Mouse (Mus musculus) heart, embryonic 12.5 days (tissue): ENCODE data around the gene Fscn2. TPM values are rescaled to one million over a fixed set of nuclear protein-coding genes. Genes with fewer than 3 reads are reported as not detected.

ENCODE experiments used
- ATAC-seq: fragments of 200-750 bp; cut with Nextera tagmentation; 2 replicates; pipeline ENCODE4 v1.8.0; 2017; ENCODE audit warnings: moderate TSS enrichment, moderate library complexity; ENCODE audit not compliant: insufficient number of reproducible peaks, low FRiP score
- H3K27ac ChIP-seq: fragments of 300-500 bp; sonication (generic); 2 replicates; pipeline ENCODE4 v1.5.1; 2016; ENCODE audit warnings: mild to moderate bottlenecking, moderate library complexity; ENCODE audit not compliant: poor library complexity, severe bottlenecking
- H3K27me3 ChIP-seq: fragments of 300-500 bp; sonication (generic); replicated peaks from 2 replicates; pipeline ENCODE4 v1.6.1; 2016; ENCODE audit warnings: mild to moderate bottlenecking, moderate library complexity
- H3K36me3 ChIP-seq: fragments of 300-500 bp; sonication (generic); 2 replicates; pipeline ENCODE4 v1.6.1; 2016; ENCODE audit warnings: mild to moderate bottlenecking, moderate library complexity
- H3K4me1 ChIP-seq: fragments of 300-500 bp; sonication (generic); replicated peaks from 2 replicates; pipeline ENCODE4 v1.6.1; 2016; ENCODE audit warnings: mild to moderate bottlenecking
- H3K4me2 ChIP-seq: fragments of 300-500 bp; sonication (generic); 2 replicates; pipeline ENCODE4 v1.6.1; 2016; ENCODE audit warnings: mild to moderate bottlenecking, moderate library complexity
- H3K4me3 ChIP-seq: fragments of 300-500 bp; sonication (generic); 2 replicates; pipeline ENCODE4 v1.5.1; 2016; ENCODE audit warnings: mild to moderate bottlenecking
- H3K9ac ChIP-seq: fragments of 300-500 bp; sonication (generic); 2 replicates; pipeline ENCODE4 v1.6.1; 2016; ENCODE audit warnings: mild to moderate bottlenecking, moderate library complexity
- H3K9me3 ChIP-seq: fragments of 300-500 bp; sonication (generic); replicated peaks from 2 replicates; pipeline ENCODE4 v1.6.1; 2016; ENCODE audit warnings: mild to moderate bottlenecking, moderate library complexity
- WGBS: fragments of 180-500 bp; shearing (Covaris S2); methylation state at CpG from one replicate; pipeline ENCODE4 v1.1.7; 2016; 5-methylcytosine and 5-hydroxymethylcytosine counted together
- polyA plus RNA-seq: library from polyadenylated mRNA; unstranded; fragments of >200 nt; fragmentation: Nextera tagmentation; extraction: Ambion mirVana; gene quantifications from 2 replicates; pipeline ENCODE4 v1.2.1, GENCODE M21; 2016

Fscn2 gene
- polyA plus RNA-seq, 1 experiment from 2014 or later = 0.63 TPM

DNA sequence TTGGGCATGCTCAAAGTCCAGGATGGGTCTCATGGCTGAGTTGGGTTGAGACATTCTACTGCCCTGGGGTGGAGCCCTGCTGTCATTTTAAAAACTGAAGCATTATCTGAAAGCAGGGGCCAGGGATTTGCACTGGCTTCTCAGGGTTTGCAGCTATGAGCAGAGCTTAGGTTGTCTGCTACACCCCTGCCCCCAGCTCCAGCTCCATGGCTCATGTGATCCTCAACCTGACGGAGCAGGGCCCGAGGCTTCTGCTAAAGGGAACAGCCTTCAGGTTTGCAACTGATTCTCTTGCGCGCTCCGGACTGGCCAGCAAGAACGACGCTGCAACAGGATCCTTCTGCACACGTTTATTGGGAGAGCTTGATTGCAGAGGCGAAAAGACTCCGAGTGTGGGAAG lies 41.2 kb upstream of the Fscn2 start:
- ATAC-seq = no peak
- no peaks in the 10 kb centered on the region for H3K9me3 ChIP-seq
- no peak overlapping the region for H3K27ac ChIP-seq
- H3K27me3 ChIP-seq = no peaks in the 10 kb centered on the region
- H3K4me2 ChIP-seq = no peak overlapping the region
- no peak overlapping the region for H3K9ac ChIP-seq
- H3K4me3 ChIP-seq = no peak overlapping the region
- 94% methylated on average over 10 of the region's 10 CpGs for WGBS
- H3K36me3 ChIP-seq = no peaks in the 10 kb centered on the region
- H3K4me1 ChIP-seq = peaks cover 16% of the 10 kb centered on the region

DNA sequence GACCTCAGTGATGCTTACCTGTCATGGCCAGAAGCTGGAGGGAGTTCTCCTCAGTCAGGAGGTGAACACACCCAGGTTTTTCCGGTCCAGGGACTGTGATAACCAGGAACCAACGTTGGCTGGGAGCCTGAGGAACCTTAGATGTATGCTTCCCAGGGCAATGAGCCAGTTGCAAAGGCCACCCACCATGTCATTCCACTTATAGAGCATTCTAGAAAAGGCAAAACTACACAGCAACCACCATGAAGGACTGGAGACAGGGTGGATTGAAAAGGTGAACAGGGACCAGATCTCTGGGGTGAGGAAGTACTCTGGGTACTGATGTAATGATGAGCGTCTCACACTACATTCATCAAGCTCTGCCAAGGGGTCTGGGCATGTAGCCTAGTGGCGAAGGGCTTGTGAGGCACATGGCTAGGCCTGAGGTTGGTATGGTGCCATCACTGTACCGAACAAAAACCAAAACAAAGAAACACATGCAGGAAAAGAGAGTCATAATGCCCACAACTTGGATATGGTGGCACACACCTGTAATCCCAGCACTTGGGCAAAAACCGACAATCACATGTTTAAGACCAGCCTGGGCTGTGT lies 25.8 kb upstream of the Fscn2 start:
- Histone ChIP-seq H3K4me2 (no peak overlapping the region), H3K4me3 (no peak overlapping the region), H3K27ac (no peak overlapping the region), H3K36me3 (no peaks in the 10 kb centered on the region), H3K9ac (no peak overlapping the region), H3K4me1 (no peaks in the 10 kb centered on the region), H3K9me3 (peaks cover 3% of the 10 kb centered on the region), H3K27me3 (no peaks in the 10 kb centered on the region)
- 73% methylated on average over 6 of the region's 6 CpGs for WGBS
- no peak for ATAC-seq

DNA sequence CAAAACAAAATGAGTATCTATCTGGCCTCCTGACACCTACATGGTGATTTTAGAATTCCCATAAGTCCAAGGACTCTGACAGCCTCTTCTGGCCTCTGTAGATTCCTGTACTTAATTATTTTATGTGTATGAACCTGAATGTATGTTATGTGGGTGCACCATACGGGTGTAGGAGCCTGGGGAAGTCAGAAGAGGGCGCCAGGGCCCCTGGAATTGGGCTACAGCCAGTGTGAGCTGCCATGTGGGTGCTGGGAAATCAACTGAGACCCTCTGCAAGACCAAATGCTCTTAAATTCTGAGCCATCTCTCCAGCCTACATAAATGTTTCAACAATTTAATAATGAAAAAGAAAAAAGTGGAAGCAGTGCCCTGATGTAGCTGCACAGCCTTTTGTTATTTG lies 23.9 kb upstream of the Fscn2 start:
- no peak overlapping the region for H3K9ac ChIP-seq
- WGBS = 35% methylated on average over 2 of the region's 2 CpGs
- no peak overlapping the region for H3K4me3 ChIP-seq
- peaks cover 7% of the 10 kb centered on the region for H3K9me3 ChIP-seq
- no peaks in the 10 kb centered on the region for H3K4me1 ChIP-seq
- H3K27me3 ChIP-seq = no peaks in the 10 kb centered on the region
- no peak overlapping the region for H3K27ac ChIP-seq
- H3K36me3 ChIP-seq = no peaks in the 10 kb centered on the region
- ATAC-seq = no peak
- no peak overlapping the region for H3K4me2 ChIP-seq

DNA sequence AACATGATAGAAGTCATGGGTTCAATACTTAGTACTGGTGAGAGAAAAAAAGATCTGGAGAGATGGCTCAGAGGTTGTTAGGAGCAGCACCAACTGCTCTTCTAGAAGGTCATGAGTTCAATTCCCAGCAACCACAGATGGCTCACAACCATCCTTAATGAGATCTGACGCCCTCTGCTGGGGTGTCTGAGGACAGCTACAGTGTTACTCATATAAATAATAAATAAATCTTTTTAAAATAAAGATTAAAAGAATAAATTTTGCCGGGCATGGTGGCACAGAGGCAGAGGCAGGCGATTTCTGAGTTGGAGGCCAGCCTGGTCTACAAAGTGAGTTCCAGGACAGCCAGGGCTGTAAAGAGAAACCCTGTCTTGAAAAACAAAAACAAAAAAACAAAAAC lies 22.5 kb upstream of the Fscn2 start:
- no peaks in the 10 kb centered on the region for H3K36me3 ChIP-seq
- H3K4me2 ChIP-seq = no peak overlapping the region
- H3K4me3 ChIP-seq = no peak overlapping the region
- H3K9me3 ChIP-seq = peaks cover 7% of the 10 kb centered on the region
- H3K4me1 ChIP-seq = no peaks in the 10 kb centered on the region
- no peak overlapping the region for H3K27ac ChIP-seq
- H3K9ac ChIP-seq = no peak overlapping the region
- ATAC-seq = no peak
- H3K27me3 ChIP-seq = no peaks in the 10 kb centered on the region
- 67% methylated on average over 3 of the region's 3 CpGs for WGBS

DNA sequence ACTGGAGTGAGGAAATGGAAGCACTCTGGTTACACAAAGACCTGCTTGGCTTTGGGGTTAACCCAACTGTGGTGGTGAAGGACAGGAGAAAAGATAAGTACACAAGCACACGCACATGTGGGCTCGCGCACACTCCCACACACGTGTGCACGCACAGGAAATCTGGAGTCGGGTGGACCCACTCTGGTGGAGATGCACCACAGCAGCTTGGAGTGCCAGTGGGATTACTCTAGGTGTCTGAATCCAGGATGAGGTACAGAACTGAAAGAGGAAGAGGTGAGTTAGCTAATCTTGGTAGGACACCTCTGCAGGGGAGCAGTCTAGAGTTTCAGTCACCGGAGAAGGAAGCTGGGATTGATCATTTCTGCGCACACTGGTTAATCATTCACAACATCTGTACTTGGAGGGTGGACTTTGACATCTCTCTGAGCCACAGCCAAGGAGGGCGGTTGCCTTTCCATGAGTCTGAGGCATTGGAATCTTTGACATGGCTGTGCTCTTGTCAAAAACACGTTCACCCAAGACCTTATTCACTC lies 21.3 kb upstream of the Fscn2 start:
- Histone ChIP-seq H3K27ac (no peak overlapping the region), H3K36me3 (peaks cover 1% of the 10 kb centered on the region), H3K4me3 (no peak overlapping the region), H3K4me2 (no peak overlapping the region), H3K9ac (no peak overlapping the region), H3K9me3 (peaks cover 4% of the 10 kb centered on the region; the same call in 1 of the 2 replicates), H3K4me1 (no peaks in the 10 kb centered on the region), H3K27me3 (no peaks in the 10 kb centered on the region)
- ATAC-seq = no peak
- WGBS = 83% methylated on average over 10 of the region's 10 CpGs

DNA sequence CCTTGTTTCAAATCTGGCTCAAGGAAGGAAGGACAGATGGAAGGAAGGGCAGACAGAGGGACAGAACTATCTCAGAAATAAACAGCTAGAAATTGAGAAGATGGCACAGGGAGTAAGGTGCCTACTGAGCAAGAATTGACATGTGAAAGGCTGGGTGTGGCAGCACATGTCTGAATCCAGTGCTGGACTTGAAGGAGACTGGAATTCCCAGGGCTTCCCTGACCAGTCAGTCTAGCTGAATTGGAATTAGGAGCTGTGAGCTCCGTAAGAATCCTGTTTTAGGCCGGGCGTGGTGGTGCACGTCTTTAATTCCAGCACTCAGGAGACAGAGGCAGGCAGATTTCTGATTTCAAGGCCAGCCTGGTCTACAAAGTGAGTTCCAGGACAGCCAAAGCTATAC lies 19.7 kb upstream of the Fscn2 start:
- Histone ChIP-seq H3K27ac (no peak overlapping the region), H3K9me3 (peaks cover 4% of the 10 kb centered on the region; the same call in 1 of the 2 replicates), H3K27me3 (no peaks in the 10 kb centered on the region), H3K4me1 (peaks cover 4% of the 10 kb centered on the region; the same call in 1 of the 2 replicates), H3K4me3 (no peak overlapping the region), H3K4me2 (no peak overlapping the region), H3K36me3 (peaks cover 10% of the 10 kb centered on the region), H3K9ac (no peak overlapping the region)
- no peak for ATAC-seq
- WGBS = 88% methylated on average over 4 of the region's 4 CpGs

DNA sequence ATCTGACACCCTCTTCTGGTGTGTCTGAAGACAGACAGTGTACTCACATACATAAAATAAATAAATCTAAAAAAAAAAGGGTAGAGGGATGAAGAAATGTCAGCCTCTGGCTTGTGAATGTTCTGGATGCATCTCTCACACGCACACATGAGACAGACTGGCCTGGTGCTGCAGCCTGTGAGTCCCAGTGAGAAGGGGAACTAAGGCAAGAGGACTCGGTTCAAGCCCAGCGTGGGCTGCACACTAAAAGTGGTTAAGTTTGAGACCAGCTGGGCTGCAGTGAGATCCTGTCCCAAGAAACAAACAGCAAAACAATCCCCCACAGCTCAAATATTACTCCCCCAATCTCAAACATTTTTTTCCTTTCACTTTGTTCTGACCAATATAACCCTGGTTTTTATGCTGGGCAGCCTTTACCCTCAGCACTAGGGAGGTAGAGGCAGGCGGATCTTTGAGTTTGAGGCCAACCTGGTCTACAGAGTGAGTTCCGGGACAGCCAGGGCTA lies 18.6 kb upstream of the Fscn2 start:
- WGBS = 88% methylated on average over 5 of the region's 5 CpGs
- peaks cover 4% of the 10 kb centered on the region; the same call in 1 of the 2 replicates for H3K4me1 ChIP-seq
- peaks cover 4% of the 10 kb centered on the region; the same call in 1 of the 2 replicates for H3K9me3 ChIP-seq
- H3K4me3 ChIP-seq = no peak overlapping the region
- ATAC-seq = no peak
- H3K27me3 ChIP-seq = no peaks in the 10 kb centered on the region
- peaks cover 16% of the 10 kb centered on the region for H3K36me3 ChIP-seq
- H3K27ac ChIP-seq = no peak overlapping the region
- no peak overlapping the region for H3K9ac ChIP-seq
- no peak overlapping the region for H3K4me2 ChIP-seq

DNA sequence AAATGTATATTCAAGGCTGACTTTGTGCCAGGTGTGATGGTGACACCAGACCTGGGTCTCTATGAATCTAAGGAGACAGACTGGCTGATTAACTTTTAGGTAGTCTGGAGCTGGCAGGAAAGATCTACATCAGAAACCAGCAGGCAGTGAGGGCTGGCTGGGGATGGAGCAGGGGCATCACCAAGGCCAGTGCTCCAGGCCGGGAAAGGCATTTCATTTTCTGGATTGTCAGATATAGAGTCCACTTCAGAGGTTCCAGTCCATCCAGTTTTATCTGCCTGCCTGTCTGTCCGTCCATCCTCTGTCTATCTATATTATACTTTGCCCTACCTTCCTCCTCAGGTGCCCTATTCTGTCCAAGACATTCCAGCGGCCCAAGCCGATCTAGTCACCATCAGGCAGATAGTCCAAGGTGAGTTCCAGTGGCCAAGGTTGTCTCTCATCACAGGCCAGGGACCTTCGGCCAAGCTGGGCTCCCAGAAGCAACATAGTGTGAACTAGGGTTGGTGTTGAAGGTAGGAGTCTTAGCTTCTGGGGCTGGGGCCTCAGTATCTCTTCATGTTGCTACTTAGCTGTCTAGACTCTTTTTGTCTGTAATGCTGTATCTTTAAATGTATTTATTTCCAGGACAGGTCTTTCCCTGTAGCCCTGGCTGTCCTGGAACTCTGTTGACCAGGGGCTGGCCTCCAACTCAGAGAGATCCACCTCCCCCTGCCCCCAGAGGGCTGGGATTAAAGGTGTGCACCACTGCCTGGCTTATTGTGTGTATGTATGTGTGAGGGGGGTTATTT lies 17.6 kb upstream of the Fscn2 start:
- Histone ChIP-seq H3K27ac (peak overlapping the region; percentile 30), H3K4me1 (peaks cover 4% of the 10 kb centered on the region; the same call in 1 of the 2 replicates), H3K9ac (no peak overlapping the region), H3K4me3 (no peak overlapping the region), H3K27me3 (no peaks in the 10 kb centered on the region), H3K4me2 (no peak overlapping the region), H3K36me3 (peaks cover 16% of the 10 kb centered on the region), H3K9me3 (peaks cover 4% of the 10 kb centered on the region; the same call in 1 of the 2 replicates)
- WGBS = 64% methylated on average over 5 of the region's 5 CpGs
- ATAC-seq = no peak

DNA sequence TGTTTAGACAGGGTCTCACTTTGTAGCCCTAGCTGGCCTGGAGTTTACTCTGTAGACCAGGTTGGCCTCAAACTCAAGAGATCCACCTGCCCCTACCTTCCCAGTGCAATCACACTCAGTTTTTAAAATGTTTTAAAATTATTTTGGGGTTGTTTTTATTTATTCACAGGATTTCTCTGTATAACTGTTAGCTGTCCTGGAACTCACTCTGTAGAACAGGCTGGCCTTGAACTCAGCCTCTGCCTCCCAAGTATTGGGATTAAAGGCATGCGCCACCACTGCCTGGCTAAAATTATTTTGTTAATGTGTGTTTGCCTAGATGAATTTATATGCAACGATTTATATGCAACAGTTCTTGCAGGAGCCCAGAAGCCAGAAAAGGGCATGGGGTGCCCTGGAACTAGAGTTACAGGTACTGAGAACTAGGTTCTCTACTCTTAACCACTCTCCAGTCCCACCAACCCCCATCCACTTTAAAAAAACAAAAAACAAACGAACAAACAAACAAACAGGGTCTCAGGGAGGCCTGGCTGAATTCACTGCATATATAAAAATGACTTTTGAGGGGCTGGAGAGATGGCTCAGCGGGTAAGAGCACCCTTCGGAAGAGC lies 16.9 kb upstream of the Fscn2 start:
- WGBS = 57% methylated on average over 5 of the region's 5 CpGs
- ATAC-seq = no peak
- Histone ChIP-seq H3K4me2 (no peak overlapping the region; the same call in 1 of the 2 replicates), H3K27me3 (no peaks in the 10 kb centered on the region), H3K27ac (peak overlapping the region; percentile 46), H3K4me3 (no peak overlapping the region; the same call in 1 of the 2 replicates), H3K36me3 (peaks cover 16% of the 10 kb centered on the region), H3K9ac (no peak overlapping the region), H3K4me1 (peaks cover 4% of the 10 kb centered on the region; the same call in 1 of the 2 replicates), H3K9me3 (peaks cover 4% of the 10 kb centered on the region; the same call in 1 of the 2 replicates)

DNA sequence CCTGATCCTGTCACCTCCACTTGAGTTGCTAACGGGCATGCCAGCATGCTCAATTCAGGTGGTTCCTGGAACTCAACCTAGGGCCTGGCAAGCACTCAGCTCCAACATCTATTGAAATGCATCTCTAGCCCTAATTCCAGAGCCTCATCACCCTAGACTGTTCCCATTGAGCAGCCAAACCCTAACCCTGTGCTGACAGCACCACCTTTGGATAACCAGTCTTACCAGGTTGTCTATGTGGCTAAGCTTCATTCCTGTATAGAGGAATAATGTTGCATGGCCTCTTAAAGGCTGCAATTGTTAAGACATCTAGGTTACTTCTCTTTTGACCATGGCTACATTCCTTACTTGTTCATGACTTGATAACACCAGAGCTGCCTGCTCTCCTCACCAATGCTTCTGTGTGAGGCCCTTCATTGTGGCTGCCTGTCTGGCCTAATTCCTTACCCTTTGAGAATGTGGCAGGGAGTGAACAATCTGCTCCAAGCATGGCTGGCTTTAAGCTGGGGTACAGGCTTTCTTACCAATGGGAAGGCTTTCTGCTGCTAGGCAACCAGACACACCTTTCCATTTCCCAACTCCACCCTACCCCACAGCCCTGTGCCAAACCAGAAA lies 16.2 kb upstream of the Fscn2 start:
- Histone ChIP-seq H3K9ac (peak overlapping the region; percentile 72), H3K36me3 (peaks cover 16% of the 10 kb centered on the region), H3K4me1 (peaks cover 4% of the 10 kb centered on the region; the same call in 1 of the 2 replicates), H3K27me3 (no peaks in the 10 kb centered on the region), H3K9me3 (peaks cover 4% of the 10 kb centered on the region; the same call in 1 of the 2 replicates), H3K4me3 (peak overlapping the region; percentile 34), H3K4me2 (peak overlapping the region; percentile 60), H3K27ac (peak overlapping the region; percentile 46)
- 23% methylated on average over 1 of the region's 1 CpGs for WGBS
- ATAC-seq = no peak
